Mouse (Mus musculus) liver, postnatal 0 days (tissue): Measurements from ENCODE around the gene P3h2. TPM values are rescaled to one million over a fixed set of nuclear protein-coding genes. Genes with fewer than 3 reads are reported as not detected.

Source experiments
- ATAC-seq: fragments of 200-750 bp; cut with Nextera tagmentation; 2 replicates; pipeline ENCODE4 v1.8.0; 2017; ENCODE audit warnings: mild to moderate bottlenecking, moderate library complexity
- DNase-seq: peaks from one replicate; pipeline ENCODE4 v3.0.0-alpha.2; 2016
- H3K27ac ChIP-seq: fragments of 300-500 bp; sonication (generic); 2 replicates; pipeline ENCODE4 v1.5.1; 2014; ENCODE audit warnings: antibody characterized with exemption, moderate library complexity, mild to moderate bottlenecking, low read depth
- H3K27me3 ChIP-seq: fragments of 300-500 bp; sonication (generic); 2 replicates; pipeline ENCODE4 v1.6.1; 2014; ENCODE audit warnings: low read length, control low read depth, mixed read lengths; ENCODE audit not compliant: insufficient read depth
- H3K36me3 ChIP-seq: fragments of 300-500 bp; sonication (generic); replicated peaks from 2 replicates; pipeline ENCODE4 v1.6.1; 2014; ENCODE audit warnings: mild to moderate bottlenecking, control low read depth, low read length, moderate library complexity, mixed read lengths; ENCODE audit not compliant: insufficient read depth
- H3K4me1 ChIP-seq: fragments of 300-500 bp; sonication (generic); 2 replicates; pipeline ENCODE4 v1.6.1; 2014; ENCODE audit warnings: antibody characterized with exemption, mild to moderate bottlenecking, control low read depth; ENCODE audit not compliant: insufficient read depth
- H3K4me2 ChIP-seq: fragments of 300-500 bp; sonication (generic); 2 replicates; pipeline ENCODE4 v1.6.1; 2014; ENCODE audit warnings: low read depth, mild to moderate bottlenecking, low read length, moderate library complexity, mixed read lengths
- H3K4me3 ChIP-seq: fragments of 300-500 bp; sonication (generic); 2 replicates; pipeline ENCODE4 v1.5.1; 2014; ENCODE audit warnings: low read depth, low read length
- H3K9ac ChIP-seq: fragments of 300-500 bp; sonication (generic); replicated peaks from 2 replicates; pipeline ENCODE4 v1.6.1; 2014; ENCODE audit warnings: mild to moderate bottlenecking, moderate library complexity
- H3K9me3 ChIP-seq: fragments of 300-500 bp; sonication (generic); 2 replicates; pipeline ENCODE4 v1.6.1; 2016; ENCODE audit warnings: mild to moderate bottlenecking, control low read depth, low read length, mixed read lengths
- CTCF ChIP-seq: sonication (generic); IDR thresholded peaks from 2 replicates; pipeline ENCODE4 v1.5.1; 2016; ENCODE audit warnings: antibody characterized with exemption, low read depth
- EP300 ChIP-seq: IDR thresholded peaks from 2 replicates; pipeline ENCODE4 v1.6.1; 2016; ENCODE audit warnings: antibody characterized with exemption, low read depth, mild to moderate bottlenecking
- WGBS: fragments of 180-500 bp; shearing (Covaris S2); extraction: QIAGEN DNeasy Blood & Tissue Kit; methylation state at CpG from one replicate; pipeline ENCODE4 v1.1.7; 2014; ENCODE audit not compliant: insufficient replicate concordance; 5-methylcytosine and 5-hydroxymethylcytosine counted together
- polyA plus RNA-seq: library from polyadenylated mRNA; unstranded; fragments of >200 nt; fragmentation: Nextera tagmentation; extraction: Ambion mirVana; gene quantifications from 2 replicates; pipeline ENCODE4 v1.2.1, GENCODE M21; 2015

Gene P3h2
- polyA plus RNA-seq, 1 experiment from 2014 or later = 0.40 TPM

- ATAC-seq = peak; percentile 47
Observed at GRCm38 (mm10) chr16:26106041-26106617, 545 bp upstream of the P3h2 start.

GRCm38 (mm10) chr16:26104274-26104673 lies 1.3 kb downstream of the P3h2 start:
- Histone ChIP-seq H3K9me3 (no peaks in the 10 kb centered on the region), H3K4me1 (0 out of 2 replicates have a peak, but pooled peaks cover 4% of the 10 kb centered on the region), H3K27ac (no peak overlapping the region), H3K9ac (no peak overlapping the region), H3K4me2 (peak overlapping the region; percentile 71), H3K4me3 (peak overlapping the region; percentile 52; the same call in 1 of the 2 replicates), H3K27me3 (peaks cover 16% of the 10 kb centered on the region), H3K36me3 (no peaks in the 10 kb centered on the region)
- no peak for ATAC-seq
- TF ChIP-seq EP300 (no peak), CTCF (no peak)
- WGBS = 40% methylated on average over 4 of the region's 4 CpGs
- no peak for DNase-seq

More at GRCm38 (mm10) chr16:26106041-26106617, 545 bp upstream of the P3h2 start:
- H3K4me2 ChIP-seq = peak overlapping the region; percentile 71
- H3K27me3 ChIP-seq = peaks cover 16% of the 10 kb centered on the region
- TF ChIP-seq CTCF = no peak
- TF ChIP-seq EP300 = no peak
- H3K9me3 ChIP-seq = no peaks in the 10 kb centered on the region
- WGBS = 8% methylated on average over 5 of the region's 5 CpGs
- H3K4me1 ChIP-seq = 0 out of 2 replicates have a peak, but pooled peaks cover 4% of the 10 kb centered on the region
- peak overlapping the region; percentile 52 for H3K4me3 ChIP-seq
- no peak overlapping the region for H3K27ac ChIP-seq
- H3K9ac ChIP-seq = no peak overlapping the region
- H3K36me3 ChIP-seq = no peaks in the 10 kb centered on the region
- DNase-seq = no peak

- no peak for ATAC-seq
- no peak for TF ChIP-seq EP300
- no peak for TF ChIP-seq CTCF
- H3K27me3 ChIP-seq = peaks cover 16% of the 10 kb centered on the region
- no peak overlapping the region for H3K9ac ChIP-seq
- H3K4me1 ChIP-seq = 0 out of 2 replicates have a peak, but pooled peaks cover 4% of the 10 kb centered on the region
- H3K36me3 ChIP-seq = no peaks in the 10 kb centered on the region
- H3K4me2 ChIP-seq = no peak overlapping the region
- no peak for DNase-seq
- 78% methylated on average over 2 of the region's 2 CpGs for WGBS
- H3K4me3 ChIP-seq = no peak overlapping the region
- H3K9me3 ChIP-seq = no peaks in the 10 kb centered on the region
- no peak overlapping the region for H3K27ac ChIP-seq
Observed at GRCm38 (mm10) chr16:26102856-26103255, 2.7 kb downstream of the P3h2 start.

DNA sequence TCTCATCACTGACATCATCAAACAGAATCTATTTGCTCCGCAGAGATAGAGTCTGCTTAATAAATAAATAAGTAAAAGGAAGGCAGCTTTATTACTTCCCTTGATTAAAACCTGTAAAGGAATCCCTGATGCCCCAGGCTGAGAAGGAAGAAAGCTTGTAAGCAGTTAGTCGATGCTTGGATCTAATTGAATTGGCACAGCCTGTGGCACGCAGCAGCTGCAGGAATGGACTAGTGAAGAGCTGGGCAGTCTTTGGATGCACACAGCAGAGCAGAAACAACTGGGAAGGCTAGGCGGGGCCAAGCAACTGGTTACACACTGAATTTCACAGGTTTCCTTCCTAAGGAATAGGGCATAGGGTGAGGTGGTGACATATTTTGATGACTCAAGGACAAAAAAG lies 5.4 kb downstream of the P3h2 start:
- no peak for TF ChIP-seq CTCF
- no peak for TF ChIP-seq EP300
- WGBS = 52% methylated on average over 4 of the region's 4 CpGs
- DNase-seq (no peak), ATAC-seq (no peak)
- H3K27ac ChIP-seq = no peak overlapping the region
- H3K4me1 ChIP-seq = no peaks in the 10 kb centered on the region
- peaks cover 8% of the 10 kb centered on the region for H3K27me3 ChIP-seq
- H3K9ac ChIP-seq = no peak overlapping the region
- H3K9me3 ChIP-seq = no peaks in the 10 kb centered on the region
- no peaks in the 10 kb centered on the region for H3K36me3 ChIP-seq
- no peak overlapping the region for H3K4me2 ChIP-seq
- no peak overlapping the region for H3K4me3 ChIP-seq

- TF ChIP-seq EP300 (no peak), CTCF (no peak)
- Histone ChIP-seq H3K36me3 (no peaks in the 10 kb centered on the region), H3K4me2 (no peak overlapping the region), H3K4me3 (no peak overlapping the region), H3K9ac (no peak overlapping the region), H3K4me1 (no peaks in the 10 kb centered on the region), H3K27ac (no peak overlapping the region), H3K27me3 (no peaks in the 10 kb centered on the region), H3K9me3 (no peaks in the 10 kb centered on the region)
- ATAC-seq = no peak
- DNase-seq = no peak
- WGBS = 63% methylated on average over 7 of the region's 7 CpGs
Observed at GRCm38 (mm10) chr16:26095696-26096284, 9.8 kb downstream of the P3h2 start.

GRCm38 (mm10) chr16:26093888-26094287 lies 11.7 kb downstream of the P3h2 start:
- no peak for ATAC-seq
- Histone ChIP-seq H3K9ac (no peak overlapping the region), H3K4me3 (no peak overlapping the region), H3K36me3 (no peaks in the 10 kb centered on the region), H3K4me1 (no peaks in the 10 kb centered on the region), H3K27ac (no peak overlapping the region), H3K4me2 (no peak overlapping the region), H3K27me3 (no peaks in the 10 kb centered on the region), H3K9me3 (no peaks in the 10 kb centered on the region)
- 34% methylated on average over 4 of the region's 4 CpGs for WGBS
- TF ChIP-seq CTCF (no peak), EP300 (no peak)
- no peak for DNase-seq
